Mouse (Mus musculus) right cerebral cortex, postnatal 25 days (tissue): ENCODE measurements around the gene Polr2f.

ENCODE experiments used
- DNase-seq: peaks from one replicate; pipeline ENCODE4 v3.0.0; 2022

Gene Polr2f

GRCm38 (mm10) chr15:79162822-79163221, 22.0 kb downstream of the Polr2f start:
- no peak for DNase-seq

GRCm38 (mm10) chr15:79164251-79164650, 23.4 kb downstream of the Polr2f start:
- no peak for DNase-seq

DNA sequence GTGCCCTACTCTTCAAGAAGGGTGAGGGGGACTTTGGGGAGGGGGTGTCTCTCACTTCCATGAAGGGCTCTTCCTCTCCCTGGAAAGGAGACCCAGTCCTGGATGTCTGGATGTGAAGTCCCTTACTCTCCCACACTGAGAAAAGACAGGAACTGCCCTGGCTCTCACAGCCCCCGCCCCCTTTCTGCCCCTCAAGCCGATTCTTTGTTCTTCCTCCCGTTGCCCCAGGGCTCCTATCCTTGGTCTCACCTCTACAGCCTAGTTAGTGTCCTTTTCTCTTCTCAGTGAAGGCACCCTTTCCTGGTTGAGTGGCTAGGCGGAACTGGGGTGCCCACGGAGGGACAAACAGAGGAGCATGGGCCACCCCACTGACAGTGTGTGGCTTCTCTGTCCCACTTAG, 24.3 kb downstream of the Polr2f start, which contains the start of gene Sox10:
Gene Sox10, minus strand, starts transcription at position 101 of the 400 bp plus-strand sequence.
- DNase-seq = no peak

GRCm38 (mm10) chr15:79166712-79167111, 25.9 kb downstream of the Polr2f start:
- no peak for DNase-seq

DNA sequence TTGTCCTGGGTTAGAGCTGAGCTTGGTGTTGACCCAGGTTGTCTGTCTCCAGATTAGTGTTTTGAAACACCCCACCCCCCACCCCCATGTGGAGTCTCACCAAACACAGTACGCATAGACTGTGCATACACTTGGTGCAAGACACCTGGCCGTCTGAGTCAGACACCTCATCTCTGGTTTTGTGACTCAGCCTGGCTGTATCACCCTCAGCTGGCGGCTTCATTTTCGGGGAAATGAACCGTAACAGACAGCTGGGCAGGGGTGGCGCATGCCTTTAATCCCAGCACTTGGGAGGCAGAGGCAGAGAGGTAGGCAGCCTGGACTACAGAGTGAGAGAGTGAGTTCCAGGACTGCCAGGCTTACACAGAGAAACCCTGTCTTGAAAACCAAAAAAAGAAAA, 36.1 kb downstream of the Polr2f start:
- DNase-seq = no peak

GRCm38 (mm10) chr15:79185213-79185612, 44.4 kb downstream of the Polr2f start:
- no peak for DNase-seq

DNA sequence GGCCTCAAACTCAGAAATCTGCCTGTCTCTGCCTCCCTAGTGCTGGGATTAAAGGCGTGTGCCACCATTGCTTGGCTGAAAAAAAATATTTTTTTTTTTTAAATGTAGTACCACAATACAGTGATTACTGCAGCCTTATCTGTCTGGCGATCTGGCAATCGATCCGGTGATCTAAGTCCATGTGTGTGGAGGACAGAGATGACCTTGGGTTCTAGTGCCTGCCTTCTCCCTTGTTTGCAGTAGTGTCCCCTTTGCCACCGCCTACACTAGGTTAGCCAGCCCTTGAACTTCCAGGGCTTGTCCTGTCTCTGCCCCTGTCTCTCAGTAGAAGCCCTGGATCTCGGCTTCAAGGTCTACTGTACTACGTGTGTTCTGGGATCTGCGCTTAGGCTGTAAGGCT, 47.0 kb downstream of the Polr2f start:
- DNase-seq = no peak

- no peak for DNase-seq
These were observed 50.6 kb downstream of the Polr2f start for GRCm38 (mm10) chr15:79191426-79191825.

DNA sequence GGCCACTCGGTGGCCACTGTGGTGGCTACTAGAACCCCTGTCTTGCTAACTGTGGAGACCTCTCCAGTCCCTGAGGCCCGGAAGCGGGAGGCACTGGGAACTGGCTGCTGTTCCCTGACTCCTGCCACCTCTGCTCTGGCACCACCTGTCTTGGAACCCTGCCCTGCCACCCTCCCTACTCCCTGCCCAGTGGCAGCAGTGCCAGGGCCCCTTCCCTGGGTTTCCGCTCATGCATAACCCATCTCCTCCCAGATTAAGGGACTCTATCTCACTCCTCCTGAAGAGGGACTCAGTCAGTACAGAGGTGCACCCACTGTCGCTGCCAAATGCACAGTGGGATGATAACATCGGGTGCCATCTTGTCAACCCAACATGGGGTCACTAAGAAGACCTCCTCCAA, 51.6 kb downstream of the Polr2f start:
- no peak for DNase-seq

DNA sequence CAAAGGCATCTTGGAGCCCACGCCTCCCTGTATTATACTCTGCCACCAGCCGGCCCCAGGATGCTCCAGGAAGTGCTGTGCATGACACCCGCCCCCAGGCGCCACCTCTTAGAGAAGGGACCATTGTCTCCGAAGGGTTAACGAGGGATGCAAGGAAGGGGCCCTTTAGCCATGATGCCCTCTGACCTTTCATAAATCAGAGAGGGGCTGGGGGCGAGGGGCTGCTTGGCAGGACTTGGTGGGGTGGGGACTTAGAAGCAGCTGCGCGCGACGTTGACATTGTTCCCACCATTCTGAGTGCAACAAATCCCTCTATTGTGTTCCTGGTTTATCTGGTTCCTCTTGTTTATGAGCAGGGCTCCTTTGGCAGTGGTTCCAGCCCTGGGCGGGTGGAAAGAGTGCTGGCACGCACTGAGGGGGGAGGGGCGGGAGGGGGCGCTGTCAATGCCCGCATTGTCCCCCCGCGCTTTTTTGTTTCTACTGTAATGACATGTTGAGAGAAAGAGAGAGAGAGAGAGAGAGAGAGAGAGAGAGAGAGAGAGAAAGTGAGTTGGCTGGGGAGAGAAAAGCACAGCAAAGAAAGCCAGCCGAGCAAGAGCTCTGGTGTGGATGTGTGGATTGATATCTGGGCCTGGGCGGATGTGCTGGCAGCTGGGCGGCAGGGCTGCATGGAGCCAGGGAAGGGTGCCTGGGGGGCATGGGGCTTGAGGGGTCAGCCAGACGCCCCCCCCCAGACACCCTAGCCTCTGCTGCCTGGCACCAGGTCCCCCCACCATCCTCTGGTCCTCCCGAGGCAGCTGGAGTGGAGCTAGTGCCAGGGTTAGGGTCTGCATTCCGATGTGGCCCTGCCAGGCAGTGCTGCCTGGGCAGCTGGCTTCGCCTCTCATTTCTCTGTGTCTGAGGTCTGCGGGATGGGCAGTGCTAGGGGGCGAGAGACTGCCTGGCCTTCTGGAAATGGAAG, 52.4 kb downstream of the Polr2f start:
- DNase-seq = no peak

- DNase-seq = no peak
These were observed 53.2 kb downstream of the Polr2f start for GRCm38 (mm10) chr15:79194048-79194447.

- no peak for DNase-seq
These were observed 54.1 kb downstream of the Polr2f start for GRCm38 (mm10) chr15:79194946-79195345.

GRCm38 (mm10) chr15:79195492-79195891, 54.7 kb downstream of the Polr2f start:
- DNase-seq = no peak

GRCm38 (mm10) chr15:79199390-79199976, 58.7 kb downstream of the Polr2f start:
- no peak for DNase-seq
